Mouse (Mus musculus) large intestine, adult 2 months (tissue): ENCODE data around the gene Tecr. TPM values are rescaled to one million over a fixed set of nuclear protein-coding genes. Genes with fewer than 3 reads are reported as not detected.
"Not testable (repeated sequence)": the region's sequence is repeated elsewhere in the genome, so short reads cannot be mapped to it uniquely, and the experiment has no call there.

Source experiments
- DNase-seq: peaks from one replicate; pipeline ENCODE4 v3.0.0-alpha.2; 2012; ENCODE audit warnings: low read depth, low spot score
- WGBS: fragments of 180-500 bp; shearing (Covaris S2); methylation state at CpG from one replicate; pipeline ENCODE4 v1.1.7; 2018; 5-methylcytosine and 5-hydroxymethylcytosine counted together
- polyA plus RNA-seq: library from polyadenylated mRNA; depleted of rRNA; stranded (reverse); fragments of >200 nt; gene quantifications from 2 replicates; pipeline ENCODE4 v1.2.3, GENCODE M21; 2012

The Tecr gene
- polyA plus RNA-seq, 1 experiment: 323 TPM

DNA sequence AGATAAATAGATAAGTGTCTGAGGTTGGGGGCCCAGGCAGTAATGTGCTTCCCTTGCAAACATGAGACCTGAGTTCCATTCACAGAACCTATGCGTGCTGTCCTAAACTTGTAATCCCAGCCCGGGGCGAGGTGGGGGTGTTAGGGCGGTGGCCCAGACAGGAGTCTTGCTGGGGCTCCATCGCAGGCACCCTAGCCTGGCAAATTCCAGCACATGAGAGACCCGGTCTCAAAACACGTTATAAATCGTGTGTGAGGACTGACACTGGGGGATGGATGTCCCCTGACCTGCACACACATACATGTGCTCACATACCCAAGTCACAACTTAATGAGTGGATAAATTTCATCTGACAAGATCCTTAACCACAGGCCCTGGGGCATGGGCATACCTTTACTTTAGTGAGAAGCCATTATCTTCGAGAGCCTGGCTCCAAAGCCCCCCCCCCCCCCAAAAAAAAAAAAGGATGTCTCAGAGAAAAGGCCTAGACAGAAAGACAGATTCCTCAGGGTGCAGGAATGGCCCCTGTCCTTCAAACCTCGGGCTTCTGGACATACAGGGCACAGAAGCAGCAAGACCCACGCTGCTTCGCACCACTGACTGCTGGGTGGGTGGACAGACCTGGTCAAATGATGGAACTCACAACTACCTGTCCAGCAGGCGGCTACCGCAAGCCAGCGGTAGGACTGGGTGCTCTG is 14.1 kb upstream of the Tecr start:
- WGBS: 57% methylated on average over 15 of the region's 15 CpGs
- no peak for DNase-seq

DNA sequence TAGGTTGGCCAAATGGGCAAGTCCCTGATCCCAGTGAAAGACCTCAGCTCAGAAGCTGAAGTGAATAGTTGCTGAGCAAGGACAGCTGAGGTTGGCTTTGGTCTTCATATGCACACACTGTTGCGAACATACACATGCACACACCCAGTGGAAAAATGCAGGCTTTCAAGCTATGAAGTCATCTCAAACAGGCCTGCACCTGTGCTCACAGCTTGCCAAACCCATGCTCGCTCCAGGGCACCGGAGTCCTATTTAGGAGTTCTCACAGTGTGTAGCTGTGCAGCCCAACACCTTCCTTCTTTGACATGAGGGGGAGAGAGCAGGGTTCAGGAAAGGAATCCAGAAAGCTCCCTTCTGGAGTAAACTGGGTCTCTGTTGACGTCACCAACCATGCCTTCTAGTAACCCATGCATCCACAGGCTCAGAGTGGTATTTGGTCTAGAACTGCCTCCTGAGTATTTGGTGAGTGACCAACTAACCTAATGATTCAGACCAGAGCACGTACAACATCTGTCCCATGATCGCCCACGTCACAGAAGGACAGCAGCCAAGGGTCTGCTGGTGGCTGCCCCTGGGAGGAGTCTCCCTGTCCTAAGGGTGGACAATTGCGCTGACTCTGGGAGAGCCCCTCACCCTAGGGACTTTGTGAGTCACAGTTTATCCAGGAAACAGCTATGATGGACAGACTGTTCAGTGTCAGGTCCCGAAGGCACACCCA is 12.0 kb upstream of the Tecr start:
- 65% methylated on average over 9 of the region's 9 CpGs for WGBS
- no peak for DNase-seq

DNA sequence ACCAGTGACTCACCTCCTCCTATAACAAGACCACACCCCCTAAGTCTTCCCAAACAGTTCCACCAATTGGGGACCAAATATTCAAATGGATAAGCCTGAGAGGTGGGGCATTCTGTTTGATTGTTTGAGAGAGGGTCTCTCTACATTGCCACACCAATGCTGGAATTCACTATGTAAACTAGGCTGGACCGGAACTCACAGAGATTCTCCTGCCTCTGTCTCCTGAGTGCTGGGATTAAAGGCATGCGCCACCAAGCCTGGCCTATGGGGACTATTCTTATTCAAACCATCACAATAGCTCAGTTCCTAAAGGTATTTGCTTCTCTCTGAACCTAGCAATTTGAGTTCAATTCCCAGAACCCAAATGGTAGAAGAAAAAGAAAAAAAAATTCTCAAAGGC is 10.8 kb upstream of the Tecr start:
- no peak for DNase-seq
- WGBS: 99% methylated on average over 2 of the region's 2 CpGs

DNA sequence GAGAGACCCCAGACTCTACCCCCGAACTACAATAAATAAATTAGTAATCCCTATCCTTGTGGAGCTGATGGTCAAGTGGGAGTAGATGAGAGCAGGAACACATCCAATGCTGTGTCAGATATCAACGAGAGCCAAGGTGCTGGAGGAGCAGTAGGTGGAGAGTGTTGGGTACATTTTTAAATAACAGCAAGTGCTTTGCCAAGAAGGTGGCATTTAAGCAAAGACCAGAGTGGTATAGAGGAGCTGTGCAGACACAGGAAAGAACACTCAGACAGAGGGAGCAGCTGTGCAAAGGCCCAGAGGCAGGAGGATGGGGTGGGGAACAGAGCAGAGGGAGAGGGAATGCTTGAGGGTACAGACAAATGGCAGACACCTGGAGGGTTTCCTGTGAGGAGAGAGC is 9.3 kb upstream of the Tecr start:
- WGBS: 88% methylated on average over 2 of the region's 2 CpGs
- DNase-seq: no peak

DNA sequence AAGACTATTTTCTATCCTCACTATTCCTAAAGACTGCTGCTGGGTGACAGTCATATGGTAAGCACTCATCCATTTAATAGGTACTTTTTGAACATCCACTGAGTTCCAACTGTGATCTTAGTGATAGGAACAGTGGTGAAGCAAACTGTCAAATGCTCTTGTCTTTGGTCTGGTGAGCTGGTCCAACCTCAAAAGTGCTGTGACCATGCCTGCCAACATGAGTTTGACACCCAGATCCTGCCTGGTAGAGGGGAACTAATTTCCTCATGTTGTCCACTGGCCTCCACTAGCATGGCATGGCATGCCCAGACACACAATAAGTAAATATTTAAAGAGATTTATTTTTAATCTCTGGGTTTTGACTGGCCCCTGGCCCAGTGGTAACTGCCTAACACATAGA is 8.9 kb upstream of the Tecr start:
- no peak for DNase-seq

DNA sequence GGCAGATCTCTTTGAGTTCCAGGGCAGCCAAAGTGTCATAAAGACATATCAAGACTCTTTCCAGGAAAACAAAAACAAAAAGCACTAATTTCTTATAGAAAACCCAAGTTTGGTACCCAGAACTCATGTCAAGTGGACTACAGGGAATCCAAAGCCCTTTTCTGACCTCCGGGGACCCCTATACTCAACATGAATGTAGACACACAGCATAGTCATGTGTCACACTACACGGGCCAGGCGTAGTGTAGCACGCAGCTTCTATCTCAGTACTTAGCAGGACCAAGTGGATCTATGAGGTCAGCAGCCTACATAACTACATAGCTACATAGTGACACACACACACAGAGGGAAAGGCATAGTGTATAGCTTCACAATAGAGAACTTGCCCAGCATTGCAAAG is 5.9 kb upstream of the Tecr start:
- WGBS: 95% methylated on average over 4 of the region's 4 CpGs
- no peak for DNase-seq

DNA sequence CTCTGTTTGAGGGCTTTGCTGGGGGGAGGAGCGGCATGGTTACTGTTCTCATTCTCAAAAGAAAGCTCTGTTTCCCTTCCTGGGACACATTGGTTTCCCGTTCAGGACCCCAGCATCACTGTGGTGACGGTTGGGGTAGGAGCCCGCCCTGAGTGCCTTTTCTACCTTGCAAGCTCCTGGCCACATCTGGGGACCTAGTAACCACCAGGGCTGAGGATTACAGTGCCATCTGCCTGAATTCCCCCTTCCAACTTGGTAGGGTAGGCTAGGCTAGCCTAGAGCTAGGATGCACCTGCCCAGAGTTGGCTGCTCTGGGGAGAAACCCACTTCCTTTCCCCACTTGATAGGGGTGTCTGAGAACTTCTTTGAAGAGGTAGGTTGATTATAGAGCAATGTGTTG is 4.2 kb upstream of the Tecr start:
- 93% methylated on average over 4 of the region's 4 CpGs for WGBS
- no peak for DNase-seq

DNA sequence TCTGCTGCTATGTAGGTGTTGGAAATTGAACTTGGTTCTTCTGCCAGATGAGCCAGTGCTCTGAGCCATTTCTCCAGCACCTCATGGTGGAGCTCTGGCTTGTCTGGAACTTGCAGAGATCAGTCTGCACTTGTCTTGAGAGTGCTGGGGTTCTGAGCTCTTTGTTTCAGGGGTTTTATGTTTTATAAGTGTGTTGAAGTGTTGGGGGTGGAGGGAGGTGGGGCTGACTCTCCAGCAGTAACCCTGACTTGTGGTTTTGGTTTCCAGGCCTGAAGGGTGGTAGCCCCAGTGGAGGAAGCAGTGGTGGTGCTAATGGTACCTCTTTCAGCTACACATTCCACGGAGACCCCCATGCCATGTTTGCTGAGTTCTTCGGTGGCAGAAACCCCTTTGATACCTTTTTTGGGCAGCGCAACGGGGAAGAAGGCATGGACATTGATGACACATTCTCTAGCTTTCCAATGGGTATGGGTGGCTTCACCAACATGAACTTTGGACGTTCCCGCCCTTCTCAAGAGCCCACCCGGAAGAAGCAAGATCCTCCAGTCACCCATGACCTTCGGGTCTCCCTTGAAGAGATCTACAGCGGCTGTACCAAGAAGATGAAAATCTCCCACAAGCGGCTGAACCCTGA is 1.9 kb upstream of the Tecr start:
- no peak for DNase-seq
- 81% methylated on average over 10 of the region's 10 CpGs for WGBS

DNA sequence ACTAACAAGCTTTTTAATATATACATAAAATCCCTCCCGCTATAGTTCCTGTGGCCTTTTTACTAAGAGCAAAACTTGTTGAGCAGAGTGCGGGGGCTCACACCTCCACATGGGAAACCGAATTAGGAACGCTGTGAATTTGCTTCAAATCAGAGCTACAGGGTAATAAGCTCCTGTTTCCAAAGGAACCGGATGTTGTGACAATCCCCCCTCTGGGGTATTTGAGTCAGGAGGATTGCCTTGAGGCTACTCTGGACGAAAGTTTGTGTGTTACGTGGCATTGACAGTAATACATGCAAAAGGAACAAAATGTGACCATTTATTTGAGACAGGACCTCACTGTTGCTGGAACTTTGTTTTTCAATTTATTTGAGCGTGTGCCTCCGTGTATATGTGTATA is 1.3 kb upstream of the Tecr start:
- 10% methylated on average over 9 of the region's 9 CpGs for WGBS
- no peak for DNase-seq

DNA sequence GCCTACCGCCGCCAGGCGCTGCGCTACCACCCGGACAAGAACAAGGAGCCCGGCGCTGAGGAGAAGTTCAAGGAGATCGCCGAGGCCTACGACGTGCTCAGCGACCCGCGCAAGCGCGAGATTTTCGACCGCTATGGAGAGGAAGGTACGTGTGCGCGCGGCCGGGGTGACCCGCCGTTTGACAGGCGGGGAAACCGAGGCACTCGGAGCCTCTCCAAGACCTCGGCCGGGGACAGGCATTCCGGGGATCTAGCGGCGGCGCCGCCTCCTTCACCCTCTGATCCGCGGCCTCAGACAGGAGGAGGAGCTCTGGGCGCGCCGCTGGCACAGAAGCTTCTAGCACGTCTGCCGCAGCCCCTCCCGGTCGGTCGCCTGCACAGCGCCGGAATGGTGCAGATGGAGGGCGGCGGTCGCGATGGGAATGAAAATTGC is 643 bp upstream of the Tecr start:
- under 1% methylated on average over 51 of the region's 51 CpGs for WGBS
- DNase-seq: no peak

DNA sequence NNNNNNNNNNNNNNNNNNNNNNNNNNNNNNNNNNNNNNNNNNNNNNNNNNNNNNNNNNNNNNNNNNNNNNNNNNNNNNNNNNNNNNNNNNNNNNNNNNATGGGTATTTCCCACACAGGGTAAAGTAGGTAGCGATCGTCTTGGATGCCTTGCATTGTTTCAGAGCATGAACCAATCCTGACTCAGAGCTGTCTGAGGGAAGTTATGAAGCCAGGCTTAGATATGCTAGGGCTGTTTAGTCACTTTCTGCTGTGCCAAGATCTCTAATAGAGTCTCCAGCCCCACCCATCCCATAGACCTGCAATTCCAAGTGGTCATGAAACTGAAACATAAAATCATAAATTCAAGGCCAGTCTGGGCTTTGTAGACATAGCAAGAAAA is 5.1 kb downstream of the Tecr start:
- DNase-seq: no peak
- WGBS: 27% methylated on average over 2 of the region's 2 CpGs

DNA sequence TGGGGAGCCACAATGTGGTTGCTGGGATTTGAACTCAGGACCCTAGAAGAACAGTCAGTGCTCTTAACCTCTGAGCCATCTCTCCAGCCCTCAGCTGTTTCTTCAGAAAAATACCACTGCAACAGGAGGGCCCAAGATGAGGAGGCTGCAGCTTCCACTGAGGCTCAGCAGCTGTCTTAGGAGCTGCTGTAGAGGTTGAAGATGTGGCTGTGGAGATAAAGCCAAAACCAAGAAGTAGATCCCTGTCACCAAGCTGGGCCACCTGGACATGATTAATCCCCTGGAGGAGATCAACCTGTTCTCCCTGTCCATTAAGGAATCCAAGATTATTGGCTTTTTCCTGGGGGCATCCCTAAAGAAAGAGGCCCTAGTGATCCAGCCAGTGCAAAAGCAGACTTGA is 8.0 kb downstream of the Tecr start:
- no peak for DNase-seq

DNA sequence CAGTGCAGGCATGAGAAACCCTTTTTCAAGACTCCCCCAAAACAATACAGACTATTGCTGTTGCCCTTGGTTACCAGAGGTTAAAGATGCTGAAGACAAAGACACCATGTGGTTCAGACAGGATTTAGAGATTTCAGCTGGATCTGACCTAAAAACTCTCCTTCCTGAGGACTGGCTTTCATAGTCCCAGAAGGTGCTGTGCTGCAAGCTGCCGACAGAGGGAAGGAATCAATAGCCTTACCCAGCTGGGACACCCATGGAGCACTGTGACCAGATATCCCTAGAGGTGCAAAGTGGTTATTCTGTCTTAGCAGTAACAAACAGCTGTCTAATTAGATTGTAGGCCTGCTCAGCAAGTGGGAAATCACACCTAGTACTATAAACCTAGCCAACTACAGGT is 9.6 kb downstream of the Tecr start:
- WGBS: 39% methylated on average over 1 of the region's 1 CpGs
- no peak for DNase-seq

DNA sequence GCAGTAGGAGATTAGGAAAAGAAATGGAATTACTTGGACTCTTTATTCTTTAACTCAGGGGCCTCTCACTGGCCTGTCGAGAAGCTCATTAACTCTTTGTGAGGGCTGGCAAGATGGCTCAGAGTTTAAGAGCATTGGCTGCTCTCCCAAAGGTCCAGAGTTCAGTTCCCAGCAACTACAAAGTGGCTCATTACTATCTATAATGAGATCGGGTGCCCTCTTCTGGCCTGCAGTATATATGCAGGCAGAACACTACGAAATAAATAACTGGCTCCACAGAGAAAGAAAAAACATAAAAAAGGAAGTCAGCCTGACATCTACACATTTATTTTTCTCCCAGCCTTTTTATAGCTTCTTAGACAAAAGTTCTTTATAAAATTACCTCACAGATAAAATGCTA is 11.4 kb downstream of the Tecr start:
- WGBS: 9% methylated on average over 3 of the region's 3 CpGs
- DNase-seq: no peak

DNA sequence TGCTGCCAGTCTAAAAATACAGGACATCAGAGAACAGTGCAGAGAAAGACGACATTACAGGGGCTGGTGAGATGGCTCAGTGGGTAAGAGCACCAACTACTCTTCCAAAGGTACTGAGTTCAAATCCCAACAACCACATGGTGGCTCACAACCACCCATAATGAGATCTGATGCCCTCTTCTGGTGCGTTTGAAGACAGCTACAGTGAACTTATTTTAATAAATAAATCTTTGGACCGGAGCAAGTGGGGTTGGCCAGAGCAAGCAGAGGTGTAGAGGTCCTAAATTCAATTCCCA is 12.8 kb downstream of the Tecr start:
- WGBS: 18% methylated on average over 3 of the region's 3 CpGs
- DNase-seq: not testable (repeated sequence)

DNA sequence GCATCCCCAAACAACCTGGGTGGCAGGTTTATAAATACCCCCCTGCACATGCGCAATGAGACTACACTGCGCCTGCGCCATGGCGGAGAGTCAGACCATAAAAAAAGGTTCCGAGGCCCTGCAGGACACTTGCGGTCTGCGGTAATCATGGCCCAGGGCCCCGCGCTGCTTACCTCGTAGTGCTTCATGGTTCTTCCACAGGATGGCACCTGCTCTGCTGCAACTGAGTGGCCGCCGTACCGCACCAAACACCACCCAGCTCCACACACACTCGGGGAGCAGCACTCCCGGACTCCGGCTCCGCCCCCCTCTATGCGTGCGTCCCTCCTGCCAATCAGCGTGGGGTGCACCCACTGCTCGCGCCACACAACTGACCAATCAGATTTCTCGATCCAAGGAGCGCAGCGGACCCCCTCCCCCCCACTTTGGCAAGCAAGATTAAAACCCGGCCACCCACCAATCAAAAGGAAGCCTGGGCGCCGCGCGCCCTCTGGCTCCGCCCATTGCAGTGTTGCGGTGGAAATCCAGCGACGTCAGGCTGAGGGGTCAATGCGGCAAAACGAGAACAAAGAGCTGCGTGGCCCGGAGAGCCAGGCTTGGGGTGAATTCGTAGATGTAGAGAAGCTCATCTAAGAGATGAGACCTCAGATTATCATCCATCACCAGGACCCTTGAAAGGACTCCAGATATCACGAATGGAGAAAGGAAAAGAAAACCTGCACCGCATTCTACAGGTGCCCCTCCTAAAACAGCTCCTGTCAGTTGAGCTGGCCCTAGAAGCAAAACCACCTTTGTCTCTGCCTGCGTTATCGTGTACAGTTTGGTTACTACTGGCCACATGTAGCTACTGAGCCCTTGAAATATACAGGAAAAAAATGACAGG is 13.4 kb downstream of the Tecr start:
- under 1% methylated on average over 43 of the region's 43 CpGs for WGBS
- peak; percentile 97 for DNase-seq

DNA sequence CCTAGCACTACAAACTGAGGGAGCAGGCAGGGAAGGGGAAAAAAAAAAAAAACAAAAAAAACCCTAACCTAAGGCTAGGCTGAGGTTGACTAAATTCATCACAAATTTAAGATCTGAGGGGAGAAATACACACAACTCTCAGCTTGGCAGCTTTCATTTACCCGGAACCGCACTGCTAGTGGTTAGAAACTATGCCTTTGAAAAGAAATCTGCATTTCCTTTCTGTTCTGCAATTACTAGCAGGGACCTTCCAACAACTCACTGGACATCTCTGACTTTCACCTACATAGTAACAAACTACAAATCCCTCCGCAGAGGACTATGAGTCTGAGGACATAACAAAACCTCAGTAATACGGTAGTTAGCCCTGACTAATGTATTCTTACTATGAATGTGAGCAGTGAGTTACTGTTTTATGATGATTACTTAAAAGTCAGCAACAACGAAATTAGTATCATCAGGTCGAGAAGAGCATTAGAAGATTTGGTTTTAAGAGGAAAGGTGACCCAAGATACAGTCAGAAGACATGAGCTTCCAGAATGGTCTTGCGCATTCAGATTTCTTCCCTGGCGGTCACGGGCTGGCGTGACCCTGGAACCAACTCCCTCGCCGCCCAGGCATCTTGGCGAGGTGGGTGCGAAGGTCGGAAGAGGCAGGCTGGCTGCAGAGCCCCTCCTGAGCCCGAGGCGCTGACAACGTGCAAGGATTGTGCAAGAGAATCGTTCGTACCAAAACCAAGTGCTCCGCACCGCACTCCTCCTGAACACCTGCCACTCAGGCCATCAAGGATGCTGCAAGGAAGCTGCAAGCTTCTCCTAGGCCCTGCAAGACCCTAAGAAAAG is 14.2 kb downstream of the Tecr start:
- no peak for DNase-seq
- WGBS: 1% methylated on average over 22 of the region's 22 CpGs

DNA sequence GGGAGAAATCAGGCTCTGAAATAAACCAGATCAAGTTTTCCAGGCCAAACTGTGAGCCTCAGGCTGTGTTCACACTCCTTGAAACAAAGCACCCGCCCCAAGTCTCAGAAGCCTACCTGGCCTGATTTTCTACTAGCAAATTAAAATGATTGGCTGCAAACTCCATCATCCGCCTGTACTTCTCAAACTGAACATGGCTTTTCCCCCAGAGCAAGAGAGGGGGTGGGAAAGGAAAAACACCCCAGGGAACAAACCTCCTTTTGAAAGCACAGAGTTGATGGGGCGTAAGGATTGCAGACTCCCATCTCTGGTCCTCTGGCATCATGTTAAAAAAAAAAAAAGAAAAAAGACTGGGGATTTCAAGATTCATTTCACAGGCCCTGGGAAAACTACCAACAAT is 15.1 kb downstream of the Tecr start:
- DNase-seq: no peak
- 51% methylated on average over 3 of the region's 3 CpGs for WGBS

DNA sequence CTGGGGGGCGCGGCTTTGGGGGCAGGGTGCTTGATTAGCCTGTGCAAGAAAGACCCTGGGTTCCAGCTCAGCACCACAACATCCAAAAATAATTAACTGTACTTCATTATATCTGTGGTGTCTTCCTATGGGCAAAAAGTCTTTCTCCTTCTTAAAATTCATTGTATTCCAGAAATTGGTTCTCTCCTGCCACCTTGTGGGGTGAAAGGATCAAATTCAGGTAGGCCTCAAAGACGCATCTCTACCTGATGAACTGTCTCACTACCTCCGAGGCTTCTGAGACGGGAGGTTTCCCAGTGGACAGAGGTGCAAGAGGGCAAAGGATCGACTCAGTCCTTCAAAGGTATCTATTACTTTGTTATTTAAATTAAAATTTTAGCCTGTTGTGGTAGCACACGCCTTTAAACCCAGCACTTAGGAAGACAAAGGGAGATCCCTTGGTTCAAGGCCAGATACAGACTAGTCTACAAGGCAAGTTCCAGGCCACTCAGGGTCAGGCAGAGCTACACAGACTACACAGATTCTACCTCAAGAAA is 17.2 kb downstream of the Tecr start:
- 77% methylated on average over 7 of the region's 7 CpGs for WGBS

More for the DNA sequence above, 17.2 kb downstream of the Tecr start:
- no peak for DNase-seq
